Mouse (Mus musculus): Measurements from ENCODE around the gene Gm3233. TPM values are rescaled to one million over a fixed set of nuclear protein-coding genes. Genes with fewer than 3 reads are reported as not detected.
"Not testable (repeated sequence)": the region's sequence is repeated elsewhere in the genome, so short reads cannot be mapped to it uniquely, and the experiment has no call there.

Gene Gm3233
- polyA plus RNA-seq, 1 experiment = not detected

GRCm38 (mm10) chr10:77724855-77725254, 34.6 kb downstream of the Gm3233 start:
- no peak for TF ChIP-seq CTCF (IDR thresholded peaks at IDR 0.05; ENCODE audit: insufficient read depth, low read length)
- TF ChIP-seq POLR2A (IDR thresholded peaks at IDR 0.05; ENCODE audit: borderline replicate concordance, extremely low read depth, low read depth, low read length) = no peak
- no peak overlapping the region for H3K4me3 ChIP-seq (replicated peaks; ENCODE audit: extremely low read depth, low read depth, low read length)
- DNase-seq = no peak
- WGBS = 72% methylated on average over 8 of the region's 8 CpGs
- H3K4me1 ChIP-seq (ENCODE audit: control insufficient read depth, insufficient read depth, low read length) = no peaks in the 10 kb centered on the region

- 83% methylated on average over 1 of the region's 1 CpGs for WGBS
- not testable (repeated sequence) for H3K4me3 ChIP-seq (replicated peaks; ENCODE audit: extremely low read depth, low read depth, low read length); DNase-seq; H3K4me1 ChIP-seq (ENCODE audit: control insufficient read depth, insufficient read depth, low read length)
These were observed 39.2 kb downstream of the Gm3233 start, which contains the start of gene Krtap12-1 for GRCm38 (mm10) chr10:77720299-77720698. TSS of gene Krtap12-1 (plus strand) at chr10:77720599.

DNA sequence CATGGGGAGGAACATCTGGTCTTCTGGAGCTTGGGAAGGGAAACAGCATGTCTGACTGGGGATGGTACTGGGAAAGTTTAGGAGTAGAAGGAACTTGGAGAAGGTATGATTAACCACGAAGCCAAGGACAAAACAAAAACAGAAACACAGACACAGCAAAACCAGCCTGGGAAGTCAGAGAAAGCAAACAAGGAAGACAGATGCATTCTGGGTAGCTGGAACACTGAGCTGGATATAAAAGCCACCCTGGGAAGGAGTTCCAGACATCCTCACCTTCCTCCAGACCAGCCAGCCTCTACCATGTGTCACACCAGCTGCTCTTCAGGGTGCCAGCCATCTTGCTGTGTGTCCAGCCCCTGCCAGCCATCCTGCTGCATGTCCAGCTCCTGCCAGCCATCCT, 44.0 kb downstream of the Gm3233 start, which contains the start of gene Gm10142:
Gene Gm10142, plus strand, starts transcription at position 301 of the 400 bp plus-strand sequence.
- H3K4me1 ChIP-seq (ENCODE audit: control insufficient read depth, insufficient read depth, low read length) = no peaks in the 10 kb centered on the region
- 89% methylated on average over 1 of the region's 1 CpGs for WGBS
- DNase-seq = no peak
- no peak for TF ChIP-seq CTCF (IDR thresholded peaks at IDR 0.05; ENCODE audit: insufficient read depth, low read length)
- TF ChIP-seq POLR2A (IDR thresholded peaks at IDR 0.05; ENCODE audit: borderline replicate concordance, extremely low read depth, low read depth, low read length) = no peak
- H3K4me3 ChIP-seq (replicated peaks; ENCODE audit: extremely low read depth, low read depth, low read length) = no peak within 1 kb of the TSS

- Histone ChIP-seq H3K4me1 (ENCODE audit: control insufficient read depth, insufficient read depth, low read length) (no peaks in the 10 kb centered on the region), H3K4me3 (replicated peaks; ENCODE audit: extremely low read depth, low read depth, low read length) (no peak overlapping the region)
- DNase-seq = no peak
- no peak for TF ChIP-seq CTCF (IDR thresholded peaks at IDR 0.05; ENCODE audit: insufficient read depth, low read length)
- WGBS = 41% methylated on average over 4 of the region's 4 CpGs
These were observed 45.7 kb downstream of the Gm3233 start for GRCm38 (mm10) chr10:77713734-77714133.

DNA sequence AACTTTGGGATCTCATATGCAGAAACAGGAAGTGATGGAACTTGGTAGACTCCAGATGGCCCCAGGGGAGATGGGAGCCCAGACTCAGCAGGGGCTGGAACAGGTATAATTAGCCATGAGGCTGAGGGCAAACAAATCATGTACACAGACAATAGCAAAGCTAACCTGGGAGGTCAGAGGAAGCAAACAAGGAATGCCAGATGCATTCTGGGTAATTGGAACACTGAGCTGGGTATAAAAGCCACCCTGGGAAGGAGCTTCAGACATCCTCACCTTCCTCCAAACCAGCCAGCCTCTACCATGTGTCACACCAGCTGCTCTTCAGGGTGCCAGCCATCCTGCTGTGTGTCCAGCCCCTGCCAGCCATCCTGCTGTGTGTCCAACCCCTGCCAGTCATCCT, 48.3 kb downstream of the Gm3233 start, which contains the start of gene Gm10024:
Gene Gm10024, plus strand, starts transcription at position 301 of the 400 bp plus-strand sequence.
- DNase-seq = not testable (repeated sequence)

GRCm38 (mm10) chr10:77709831-77710230, 49.7 kb downstream of the Gm3233 start:
- DNase-seq = no peak
- TF ChIP-seq POLR2A (IDR thresholded peaks at IDR 0.05; ENCODE audit: borderline replicate concordance, extremely low read depth, low read depth, low read length) (no peak), CTCF (IDR thresholded peaks at IDR 0.05; ENCODE audit: insufficient read depth, low read length) (no peak)
- WGBS = 67% methylated on average over 3 of the region's 3 CpGs
- no peaks in the 10 kb centered on the region for H3K4me1 ChIP-seq (ENCODE audit: control insufficient read depth, insufficient read depth, low read length)
- H3K4me3 ChIP-seq (replicated peaks; ENCODE audit: extremely low read depth, low read depth, low read length) = no peak overlapping the region

More for the DNA sequence above, 48.3 kb downstream of the Gm3233 start, which contains the start of gene Gm10024:
- not testable (repeated sequence) for H3K4me3 ChIP-seq (replicated peaks; ENCODE audit: extremely low read depth, low read depth, low read length); H3K4me1 ChIP-seq (ENCODE audit: control insufficient read depth, insufficient read depth, low read length)

Other genes starting within 250 kb of the Gm3233 start
- gene Fam207a, start 243.9 kb downstream of the Gm3233 start, polyA plus RNA-seq (2012; rRNA removed) = 24.6 and 24.7 TPM in 2 replicates
- 69.9 and 91.7 TPM in 2 replicates for gene Itgb2, start 229.4 kb downstream of the Gm3233 start, polyA plus RNA-seq (2012; rRNA removed)
- gene Pttg1ip, start 178.0 kb downstream of the Gm3233 start, polyA plus RNA-seq (2012; rRNA removed) = 199 and 223 TPM in 2 replicates
- gene Sumo3, start 153.6 kb downstream of the Gm3233 start, polyA plus RNA-seq (2012; rRNA removed) = 201 and 261 TPM in 2 replicates
- gene Gm49325, start 153.5 kb downstream of the Gm3233 start, polyA plus RNA-seq (2012; rRNA removed) = not detected in 2 replicates
- gene Ube2g2, start 137.4 kb downstream of the Gm3233 start, polyA plus RNA-seq (2012; rRNA removed) = 41.6 and 54.2 TPM in 2 replicates
- 0.06 and 0.43 TPM in 2 replicates for gene Tspear, start 73.1 kb downstream of the Gm3233 start, polyA plus RNA-seq (2012; rRNA removed)
- gene Gm19402, start 68.9 kb downstream of the Gm3233 start, polyA plus RNA-seq (2012; rRNA removed) = not detected in 2 replicates
- not detected in 2 replicates for gene Gm9508, start 62.4 kb downstream of the Gm3233 start, polyA plus RNA-seq (2012; rRNA removed)
- not detected in 2 replicates for gene Gm10272, start 53.1 kb downstream of the Gm3233 start, polyA plus RNA-seq (2012; rRNA removed)
- not detected in 2 replicates for gene Gm10024, start 48.2 kb downstream of the Gm3233 start, polyA plus RNA-seq (2012; rRNA removed)
- gene Gm10142, start 43.9 kb downstream of the Gm3233 start, polyA plus RNA-seq (2012; rRNA removed) = 1.4 TPM in 1 of 2 replicates, not detected in the other
- 0.86 TPM in 1 of 2 replicates, not detected in the other for gene Krtap12-1, start 39.1 kb downstream of the Gm3233 start, polyA plus RNA-seq (2012; rRNA removed)
- gene Gm10100, start 33.2 kb downstream of the Gm3233 start, polyA plus RNA-seq (2012; rRNA removed) = not detected in 2 replicates
- gene Gm18596, start 17.0 kb downstream of the Gm3233 start, polyA plus RNA-seq (2012; rRNA removed) = not detected in 2 replicates
- not detected in 2 replicates for gene Gm9736, start 8.3 kb downstream of the Gm3233 start, polyA plus RNA-seq (2012; rRNA removed)
- not detected in 2 replicates for gene Gm3238, start 11.6 kb upstream of the Gm3233 start, polyA plus RNA-seq (2012; rRNA removed)
- gene Gm7138, start 17.3 kb upstream of the Gm3233 start, polyA plus RNA-seq (2012; rRNA removed) = not detected in 2 replicates
- gene Gm3250, start 22.9 kb upstream of the Gm3233 start, polyA plus RNA-seq (2012; rRNA removed) = not detected in 2 replicates
- gene Gm7137, start 28.5 kb upstream of the Gm3233 start, polyA plus RNA-seq (2012; rRNA removed) = not detected in 2 replicates
- not detected in 2 replicates for gene Gm9639, start 35.4 kb upstream of the Gm3233 start, polyA plus RNA-seq (2012; rRNA removed)
- not detected in 2 replicates for gene Gm19668, start 39.5 kb upstream of the Gm3233 start, polyA plus RNA-seq (2012; rRNA removed)
- not detected in 2 replicates for gene Gm9507, start 52.2 kb upstream of the Gm3233 start, polyA plus RNA-seq (2012; rRNA removed)
- not detected in 2 replicates for gene Gm2696, start 55.0 kb upstream of the Gm3233 start, polyA plus RNA-seq (2012; rRNA removed)
- not detected in 2 replicates for gene Krtap10-4, start 67.4 kb upstream of the Gm3233 start, polyA plus RNA-seq (2012; rRNA removed)
- gene Krtap10-10, start 76.3 kb upstream of the Gm3233 start, polyA plus RNA-seq (2012; rRNA removed) = not detected in 2 replicates
- gene Gm36176, start 87.1 kb upstream of the Gm3233 start, polyA plus RNA-seq (2012; rRNA removed) = not detected in 2 replicates
- not detected in 2 replicates for gene Gm10318, start 93.2 kb upstream of the Gm3233 start, polyA plus RNA-seq (2012; rRNA removed)
- gene Gm3285, start 102.3 kb upstream of the Gm3233 start, polyA plus RNA-seq (2012; rRNA removed) = not detected in 2 replicates
- 0.77 and 0.93 TPM in 2 replicates for gene Lrrc3, start 142.9 kb upstream of the Gm3233 start, polyA plus RNA-seq (2012; rRNA removed)
- gene Trpm2, start 210.9 kb upstream of the Gm3233 start, polyA plus RNA-seq (2012; rRNA removed) = 2.2 and 3.9 TPM in 2 replicates
- 46.6 and 46.9 TPM in 2 replicates for gene 1810043G02Rik, start 218.8 kb upstream of the Gm3233 start, polyA plus RNA-seq (2012; rRNA removed)